Mouse (Mus musculus) spleen, adult 12 weeks (tissue): ENCODE results near the gene Pheta2.
"Not testable (repeated sequence)": the region's sequence is repeated elsewhere in the genome, so short reads cannot be mapped to it uniquely, and the experiment has no call there.

Source experiments
- DNase-seq: peaks from one replicate; pipeline ENCODE4 v3.0.0; 2022; ENCODE audit warnings: low spot score

Gene Pheta2

GRCm38 (mm10) chr15:82343368-82344287 is 4.9 kb downstream of the Pheta2 start:
- no peak for DNase-seq

GRCm38 (mm10) chr15:82344971-82345370 is 6.2 kb downstream of the Pheta2 start:
- DNase-seq: no peak

GRCm38 (mm10) chr15:82345820-82346470 is 7.2 kb downstream of the Pheta2 start:
- peak; percentile 98 for DNase-seq

GRCm38 (mm10) chr15:82346580-82347302 is 8.0 kb downstream of the Pheta2 start:
- no peak for DNase-seq

GRCm38 (mm10) chr15:82347303-82347676 is 8.5 kb downstream of the Pheta2 start:
- no peak for DNase-seq

- DNase-seq: no peak
Measured at GRCm38 (mm10) chr15:82347852-82348251, 9.1 kb downstream of the Pheta2 start.

GRCm38 (mm10) chr15:82348258-82348998 is 9.7 kb downstream of the Pheta2 start:
- DNase-seq: no peak

- no peak for DNase-seq
Measured at GRCm38 (mm10) chr15:82348999-82349341, 10.2 kb downstream of the Pheta2 start.

- DNase-seq: no peak
Measured at GRCm38 (mm10) chr15:82350349-82350748, 11.6 kb downstream of the Pheta2 start.

GRCm38 (mm10) chr15:82351480-82351879 is 12.7 kb downstream of the Pheta2 start:
- no peak for DNase-seq

GRCm38 (mm10) chr15:82353078-82353744 is 14.5 kb downstream of the Pheta2 start:
- no peak for DNase-seq

- no peak for DNase-seq
Measured at GRCm38 (mm10) chr15:82353745-82354113, 15.0 kb downstream of the Pheta2 start.

GRCm38 (mm10) chr15:82354126-82354945 is 15.6 kb downstream of the Pheta2 start, which contains the start of gene Ndufa6:
TSS of gene Ndufa6 (minus strand) at chr15:82354322.
- peak; percentile 95 for DNase-seq

GRCm38 (mm10) chr15:82358431-82359260 is 19.9 kb downstream of the Pheta2 start:
- no peak for DNase-seq

- no peak for DNase-seq
Measured at GRCm38 (mm10) chr15:82361459-82362018, 22.8 kb downstream of the Pheta2 start.

GRCm38 (mm10) chr15:82362234-82362633 is 23.5 kb downstream of the Pheta2 start:
- no peak for DNase-seq

GRCm38 (mm10) chr15:82363801-82364200 is 25.1 kb downstream of the Pheta2 start:
- not testable (repeated sequence) for DNase-seq

GRCm38 (mm10) chr15:82364561-82364960 is 25.8 kb downstream of the Pheta2 start:
- DNase-seq: not testable (repeated sequence)

GRCm38 (mm10) chr15:82368146-82368545 is 29.4 kb downstream of the Pheta2 start:
- DNase-seq: no peak
